Mouse (Mus musculus) liver, embryonic 12.5 days (tissue): Measurements from ENCODE around the gene Rpl5. TPM values are rescaled to one million over a fixed set of nuclear protein-coding genes. Genes with fewer than 3 reads are reported as not detected.

Source experiments
- ATAC-seq: fragments of 200-750 bp; cut with Nextera tagmentation; 2 replicates; pipeline ENCODE4 v1.8.0; 2017; ENCODE audit warnings: moderate number of reproducible peaks, mild to moderate bottlenecking, moderate library complexity
- H3K27ac ChIP-seq: fragments of 300-500 bp; sonication (generic); 2 replicates; pipeline ENCODE4 v1.5.1; 2016; ENCODE audit warnings: mild to moderate bottlenecking
- H3K27me3 ChIP-seq: fragments of 300-500 bp; sonication (generic); replicated peaks from 2 replicates; pipeline ENCODE4 v1.6.1; 2016; ENCODE audit warnings: mild to moderate bottlenecking, moderate library complexity
- H3K36me3 ChIP-seq: fragments of 300-500 bp; sonication (generic); 2 replicates; pipeline ENCODE4 v1.6.1; 2016; ENCODE audit warnings: mild to moderate bottlenecking, moderate library complexity
- H3K4me1 ChIP-seq: fragments of 300-500 bp; sonication (generic); 2 replicates; pipeline ENCODE4 v1.6.1; 2016
- H3K4me2 ChIP-seq: fragments of 300-500 bp; sonication (generic); 2 replicates; pipeline ENCODE4 v1.6.1; 2016; ENCODE audit warnings: mild to moderate bottlenecking, moderate library complexity
- H3K4me3 ChIP-seq: fragments of 300-500 bp; sonication (generic); 2 replicates; pipeline ENCODE4 v1.5.1; 2016; ENCODE audit warnings: mild to moderate bottlenecking, moderate library complexity
- H3K9ac ChIP-seq: fragments of 300-500 bp; sonication (generic); 2 replicates; pipeline ENCODE4 v1.6.1; 2016; ENCODE audit warnings: mild to moderate bottlenecking, moderate library complexity
- H3K9me3 ChIP-seq: fragments of 300-500 bp; sonication (generic); replicated peaks from 2 replicates; pipeline ENCODE4 v1.6.1; 2016; ENCODE audit warnings: mild to moderate bottlenecking, moderate library complexity
- WGBS: fragments of 180-500 bp; shearing (Covaris S2); methylation state at CpG from one replicate; pipeline ENCODE4 v1.1.7; 2016; ENCODE audit not compliant: insufficient replicate concordance; 5-methylcytosine and 5-hydroxymethylcytosine counted together
- polyA plus RNA-seq: library from polyadenylated mRNA; unstranded; fragments of >200 nt; fragmentation: Nextera tagmentation; extraction: Ambion mirVana; gene quantifications from 2 replicates; pipeline ENCODE4 v1.2.1, GENCODE M21; 2016

Gene Rpl5
- polyA plus RNA-seq, 1 experiment from 2014 or later = 58.8 TPM

DNA sequence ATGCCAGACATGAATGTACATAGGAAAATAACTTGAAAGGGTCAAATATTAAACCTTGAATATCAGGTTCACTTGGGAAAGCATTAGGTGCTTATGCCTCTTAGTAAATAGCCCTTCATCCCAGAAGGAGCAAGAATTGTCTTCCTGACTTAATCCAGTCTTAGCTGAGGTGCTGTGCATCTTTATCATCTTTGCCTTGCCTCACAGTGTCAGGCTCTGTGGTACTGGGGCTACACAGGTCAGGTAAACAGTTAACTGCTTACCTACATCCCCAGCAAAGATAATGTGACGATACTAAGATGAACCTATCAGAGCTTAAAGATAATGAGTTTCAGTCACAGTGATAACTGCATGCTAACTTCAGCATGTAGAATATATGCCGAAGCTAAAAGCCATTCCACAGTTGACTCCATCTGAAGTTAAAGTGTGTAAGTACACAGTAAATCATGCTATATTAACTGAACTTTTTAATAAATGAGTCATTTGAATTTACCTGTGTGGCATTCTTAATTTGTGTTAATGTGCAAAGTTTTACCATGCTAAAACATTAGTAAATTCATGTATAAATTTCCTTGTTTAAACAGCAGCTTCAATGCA is 8.3 kb downstream of the Rpl5 start:
- Histone ChIP-seq H3K36me3 (peaks cover 67% of the 10 kb centered on the region), H3K9me3 (no peaks in the 10 kb centered on the region), H3K27ac (no peak overlapping the region), H3K4me1 (peaks cover 3% of the 10 kb centered on the region; the same call in 1 of the 2 replicates), H3K27me3 (no peaks in the 10 kb centered on the region), H3K4me2 (no peak overlapping the region), H3K9ac (no peak overlapping the region), H3K4me3 (no peak overlapping the region)
- WGBS = 64% methylated on average over 2 of the region's 2 CpGs
- peak; percentile 38 for ATAC-seq

GRCm38 (mm10) chr5:107909668-107910067 is 9.4 kb downstream of the Rpl5 start:
- Histone ChIP-seq H3K9ac (no peak overlapping the region), H3K9me3 (no peaks in the 10 kb centered on the region), H3K4me2 (no peak overlapping the region), H3K4me1 (no peaks in the 10 kb centered on the region), H3K36me3 (peaks cover 57% of the 10 kb centered on the region), H3K27ac (no peak overlapping the region), H3K27me3 (no peaks in the 10 kb centered on the region), H3K4me3 (no peak overlapping the region)
- WGBS = 79% methylated on average over 3 of the region's 3 CpGs
- no peak for ATAC-seq

GRCm38 (mm10) chr5:107910084-107910616 is 9.8 kb downstream of the Rpl5 start:
- Histone ChIP-seq H3K9ac (no peak overlapping the region), H3K36me3 (peaks cover 52% of the 10 kb centered on the region), H3K27ac (no peak overlapping the region), H3K9me3 (no peaks in the 10 kb centered on the region), H3K27me3 (no peaks in the 10 kb centered on the region), H3K4me2 (no peak overlapping the region), H3K4me1 (no peaks in the 10 kb centered on the region), H3K4me3 (no peak overlapping the region)
- 44% methylated on average over 5 of the region's 5 CpGs for WGBS
- ATAC-seq = no peak

DNA sequence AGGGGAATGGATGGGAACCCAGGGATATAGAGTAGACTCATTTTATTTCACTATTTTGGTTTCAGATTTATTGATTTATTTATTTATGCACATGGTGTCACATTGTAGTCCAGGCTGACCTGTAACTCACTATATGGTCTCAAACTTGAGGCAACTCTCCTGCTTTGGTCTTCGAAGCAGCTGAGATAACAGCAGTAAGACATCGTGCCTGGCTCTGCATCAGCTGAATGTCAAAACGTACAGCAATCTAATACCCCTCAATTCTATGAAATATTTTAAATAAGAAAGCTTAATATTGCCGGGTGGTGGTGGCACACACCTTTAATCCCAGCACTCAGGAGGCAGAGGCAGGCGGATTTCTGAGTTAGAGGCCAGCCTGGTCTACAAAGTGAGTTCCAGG is 10.7 kb downstream of the Rpl5 start:
- Histone ChIP-seq H3K36me3 (peaks cover 43% of the 10 kb centered on the region), H3K4me3 (no peak overlapping the region), H3K9ac (no peak overlapping the region), H3K27me3 (no peaks in the 10 kb centered on the region), H3K27ac (no peak overlapping the region), H3K4me2 (no peak overlapping the region), H3K9me3 (no peaks in the 10 kb centered on the region), H3K4me1 (no peaks in the 10 kb centered on the region)
- 70% methylated on average over 5 of the region's 5 CpGs for WGBS
- ATAC-seq = no peak

- ATAC-seq = no peak
- H3K4me3 ChIP-seq = no peak overlapping the region
- H3K36me3 ChIP-seq = peaks cover 6% of the 10 kb centered on the region
- no peak overlapping the region for H3K4me2 ChIP-seq
- no peaks in the 10 kb centered on the region for H3K4me1 ChIP-seq
- H3K27ac ChIP-seq = no peak overlapping the region
- H3K9ac ChIP-seq = no peak overlapping the region
- WGBS = 63% methylated on average over 4 of the region's 4 CpGs
- no peaks in the 10 kb centered on the region for H3K27me3 ChIP-seq
- H3K9me3 ChIP-seq = no peaks in the 10 kb centered on the region
These were observed 15.0 kb downstream of the Rpl5 start for GRCm38 (mm10) chr5:107915280-107915679.

DNA sequence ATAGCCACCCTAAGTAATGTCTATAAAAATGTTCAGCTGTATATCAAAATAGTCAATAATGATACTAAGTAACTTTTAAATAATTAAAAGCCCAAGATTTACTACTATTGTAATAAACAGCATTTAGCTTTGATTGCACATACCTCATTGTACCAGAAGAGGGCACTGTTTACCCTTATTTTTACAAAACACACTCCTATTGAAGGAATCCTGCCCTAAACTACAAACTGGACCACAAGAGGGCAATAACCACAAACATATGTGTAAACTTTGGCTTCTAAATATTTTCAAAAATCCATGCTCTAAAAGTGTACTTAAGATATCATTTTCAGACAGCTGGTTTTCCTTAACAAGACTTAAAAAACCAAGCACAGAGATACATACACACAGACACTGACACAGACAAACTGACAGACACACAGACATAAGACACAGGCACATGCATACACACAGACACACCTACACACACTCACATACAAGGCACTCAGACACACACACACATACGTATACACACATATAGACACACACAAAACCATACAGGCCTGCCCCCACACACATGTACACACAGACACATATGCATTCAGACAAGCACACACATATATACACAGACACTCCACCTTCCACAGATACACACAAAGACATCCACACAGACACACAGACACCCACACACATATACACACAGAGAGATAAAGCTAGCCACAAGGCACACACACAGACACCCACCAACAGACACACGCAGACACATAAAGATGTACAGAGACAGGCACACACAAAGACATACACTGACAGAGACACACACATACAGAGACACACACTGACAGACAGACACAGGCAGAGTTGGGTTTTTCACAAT is 21.3 kb downstream of the Rpl5 start:
- Histone ChIP-seq H3K27ac (no peak overlapping the region), H3K27me3 (no peaks in the 10 kb centered on the region), H3K4me3 (no peak overlapping the region), H3K9ac (no peak overlapping the region), H3K9me3 (no peaks in the 10 kb centered on the region), H3K36me3 (peaks cover 4% of the 10 kb centered on the region; the same call in 1 of the 2 replicates), H3K4me1 (peaks cover 9% of the 10 kb centered on the region; the same call in 1 of the 2 replicates), H3K4me2 (no peak overlapping the region)
- 77% methylated on average over 2 of the region's 2 CpGs for WGBS
- peak; percentile 40; the same call in 1 of the 2 replicates for ATAC-seq

- H3K4me2 ChIP-seq = no peak overlapping the region
- H3K4me3 ChIP-seq = no peak overlapping the region
- 64% methylated on average over 1 of the region's 1 CpGs for WGBS
- no peak for ATAC-seq
- H3K9me3 ChIP-seq = no peaks in the 10 kb centered on the region
- H3K27ac ChIP-seq = no peak overlapping the region
- peaks cover 4% of the 10 kb centered on the region; the same call in 1 of the 2 replicates for H3K36me3 ChIP-seq
- no peaks in the 10 kb centered on the region for H3K27me3 ChIP-seq
- H3K4me1 ChIP-seq = peaks cover 13% of the 10 kb centered on the region; the same call in 1 of the 2 replicates
- H3K9ac ChIP-seq = no peak overlapping the region
These were observed 22.5 kb downstream of the Rpl5 start for GRCm38 (mm10) chr5:107922836-107923235.

DNA sequence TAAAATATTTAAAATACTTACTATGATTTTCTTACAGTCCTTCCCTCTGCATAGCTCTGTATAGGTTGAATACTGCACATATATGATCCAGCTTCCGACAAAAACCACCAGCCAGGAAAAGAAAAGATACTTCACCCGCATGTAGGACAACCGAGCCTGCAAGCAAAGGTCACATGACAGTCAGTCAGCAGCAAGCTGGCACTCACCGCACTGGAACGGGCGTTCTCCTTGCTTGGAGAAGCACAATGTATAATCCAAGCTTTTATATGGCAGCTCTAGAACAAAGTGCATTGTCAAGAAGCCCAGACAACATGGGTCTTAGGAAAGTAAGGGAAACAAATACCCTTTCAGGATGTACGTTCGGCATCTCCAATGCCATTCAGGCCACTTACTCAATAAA is 24.3 kb downstream of the Rpl5 start:
- no peak overlapping the region for H3K4me2 ChIP-seq
- no peak for ATAC-seq
- no peaks in the 10 kb centered on the region for H3K27me3 ChIP-seq
- no peaks in the 10 kb centered on the region; the same call in 1 of the 2 replicates for H3K36me3 ChIP-seq
- WGBS = 81% methylated on average over 8 of the region's 8 CpGs
- H3K9me3 ChIP-seq = no peaks in the 10 kb centered on the region
- H3K4me1 ChIP-seq = peaks cover 15% of the 10 kb centered on the region; the same call in 1 of the 2 replicates
- no peak overlapping the region for H3K9ac ChIP-seq
- H3K27ac ChIP-seq = no peak overlapping the region
- H3K4me3 ChIP-seq = no peak overlapping the region

DNA sequence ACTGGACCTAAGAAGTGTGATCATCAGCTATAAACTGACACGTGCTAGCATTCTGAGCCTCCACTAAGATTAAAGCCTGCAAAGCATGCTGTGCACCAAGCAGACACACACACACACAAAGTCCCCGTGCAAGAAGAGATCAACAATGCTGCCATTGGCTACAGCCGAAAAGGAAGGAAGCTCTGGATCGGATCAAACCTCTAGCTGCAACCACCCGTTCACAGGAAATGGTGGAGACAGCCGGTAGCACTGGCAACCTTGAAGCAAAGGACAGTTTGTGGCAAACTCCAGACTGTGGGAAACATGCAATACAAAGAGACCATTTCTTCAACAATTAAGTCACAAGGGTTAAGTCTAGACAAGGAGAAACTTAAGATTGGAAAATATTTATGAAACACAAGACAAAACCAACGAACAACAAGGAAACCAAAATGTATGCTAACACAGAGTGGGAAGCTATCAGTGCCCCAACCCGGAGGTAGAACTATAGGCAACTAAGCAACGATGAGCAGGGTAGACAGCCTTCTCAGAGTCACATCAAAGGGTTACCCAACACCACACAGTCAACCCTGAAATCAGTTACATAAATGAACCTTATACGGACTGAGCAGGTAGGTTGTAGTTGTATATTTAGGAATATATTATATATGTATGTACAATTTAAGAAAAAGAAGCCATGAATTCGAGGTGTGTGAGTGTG is 26.4 kb downstream of the Rpl5 start:
- Histone ChIP-seq H3K4me2 (0 out of 2 replicates have a peak overlapping the region, but pooled peaks have one; percentile 6), H3K9ac (no peak overlapping the region), H3K36me3 (no peaks in the 10 kb centered on the region), H3K9me3 (no peaks in the 10 kb centered on the region), H3K4me1 (peaks cover 15% of the 10 kb centered on the region; the same call in 1 of the 2 replicates), H3K27me3 (no peaks in the 10 kb centered on the region), H3K27ac (peak overlapping the region; percentile 1; the same call in 1 of the 2 replicates), H3K4me3 (no peak overlapping the region)
- 0 out of 2 replicates have a peak, but pooled peaks have one; percentile 30 for ATAC-seq
- WGBS = 29% methylated on average over 11 of the region's 11 CpGs

DNA sequence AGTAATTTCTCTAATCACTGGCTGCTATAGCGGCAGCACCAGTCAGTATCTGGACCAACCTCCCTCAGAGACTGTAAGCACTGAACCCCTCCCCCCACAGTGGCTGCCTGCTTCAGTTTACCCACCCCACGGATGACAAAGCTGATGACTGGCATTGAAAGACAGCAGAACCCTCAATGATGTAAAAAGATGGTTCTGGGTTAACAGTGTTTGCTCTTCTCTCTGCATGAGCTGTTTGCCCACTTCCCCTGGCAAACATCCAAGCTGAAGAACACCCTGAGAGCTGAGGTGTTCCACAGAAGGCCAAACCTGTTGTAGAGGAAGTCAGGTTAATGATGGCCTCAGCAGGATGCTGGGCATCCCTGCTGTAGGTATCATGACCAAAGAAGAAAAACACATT is 32.3 kb downstream of the Rpl5 start:
- Histone ChIP-seq H3K27me3 (no peaks in the 10 kb centered on the region), H3K4me1 (peaks cover 20% of the 10 kb centered on the region), H3K27ac (no peak overlapping the region), H3K36me3 (no peaks in the 10 kb centered on the region), H3K4me2 (no peak overlapping the region), H3K9me3 (no peaks in the 10 kb centered on the region), H3K4me3 (no peak overlapping the region), H3K9ac (no peak overlapping the region)
- WGBS = 37% methylated on average over 2 of the region's 2 CpGs
- no peak for ATAC-seq

- no peak overlapping the region for H3K4me3 ChIP-seq
- no peak for ATAC-seq
- H3K4me2 ChIP-seq = no peak overlapping the region
- no peaks in the 10 kb centered on the region for H3K9me3 ChIP-seq
- WGBS = 78% methylated on average over 4 of the region's 4 CpGs
- H3K27me3 ChIP-seq = no peaks in the 10 kb centered on the region
- H3K27ac ChIP-seq = no peak overlapping the region; the same call in 1 of the 2 replicates
- H3K4me1 ChIP-seq = peaks cover 17% of the 10 kb centered on the region
- no peak overlapping the region for H3K9ac ChIP-seq
- no peaks in the 10 kb centered on the region for H3K36me3 ChIP-seq
These were observed 33.1 kb downstream of the Rpl5 start for GRCm38 (mm10) chr5:107933202-107933974.
